Mouse (Mus musculus): ENCODE measurements around the gene Lrrc8d.

GRCm38 (mm10) chr5:105704573-105704972, 4.8 kb downstream of the Lrrc8d start:
- TF ChIP-seq GATA1 (IDR thresholded peaks at IDR 0.05; ENCODE audit: borderline replicate concordance, low read length) (no peak), FLI1 (IDR thresholded peaks at IDR 0.05; ENCODE audit: low read length) (no peak)

Measured in megakaryocyte, embryonic 14.5 days (primary cell).